Mouse (Mus musculus) limb, embryonic 13.5 days (tissue): ENCODE results near the gene Mid1. TPM values are rescaled to one million over a fixed set of nuclear protein-coding genes. Genes with fewer than 3 reads are reported as not detected.

Experiments used
- ATAC-seq: fragments of 200-750 bp; cut with Nextera tagmentation; 2 replicates; pipeline ENCODE4 v1.8.0; 2017; ENCODE audit warnings: low read depth, moderate number of reproducible peaks, moderate TSS enrichment; ENCODE audit not compliant: low FRiP score
- H3K27ac ChIP-seq: fragments of 300-500 bp; sonication (generic); 2 replicates; pipeline ENCODE4 v1.5.1; 2015; ENCODE audit warnings: inconsistent platforms, mild to moderate bottlenecking, moderate library complexity
- H3K27me3 ChIP-seq: fragments of 300-500 bp; sonication (generic); 2 replicates; pipeline ENCODE4 v1.6.1; 2015; ENCODE audit warnings: mild to moderate bottlenecking, inconsistent platforms
- H3K36me3 ChIP-seq: fragments of 300-500 bp; sonication (generic); 2 replicates; pipeline ENCODE4 v1.6.1; 2015; ENCODE audit warnings: inconsistent platforms, mild to moderate bottlenecking, moderate library complexity
- H3K4me1 ChIP-seq: fragments of 300-500 bp; sonication (generic); 2 replicates; pipeline ENCODE4 v1.6.1; 2015; ENCODE audit warnings: inconsistent platforms
- H3K4me2 ChIP-seq: fragments of 300-500 bp; sonication (generic); replicated peaks from 2 replicates; pipeline ENCODE4 v1.6.1; 2015; ENCODE audit warnings: inconsistent platforms, mild to moderate bottlenecking, moderate library complexity
- H3K4me3 ChIP-seq: fragments of 300-500 bp; sonication (generic); 2 replicates; pipeline ENCODE4 v1.5.1; 2015; ENCODE audit warnings: moderate library complexity, mild to moderate bottlenecking, inconsistent platforms
- H3K9ac ChIP-seq: fragments of 300-500 bp; sonication (generic); 2 replicates; pipeline ENCODE4 v1.6.1; 2015; ENCODE audit warnings: mild to moderate bottlenecking, inconsistent platforms
- H3K9me3 ChIP-seq: fragments of 300-500 bp; sonication (generic); 2 replicates; pipeline ENCODE4 v1.6.1; 2016; ENCODE audit warnings: inconsistent platforms
- WGBS: fragments of 180-500 bp; shearing (Covaris S2); methylation state at CpG from one replicate; pipeline ENCODE4 v1.1.7; 2015; 5-methylcytosine and 5-hydroxymethylcytosine counted together
- polyA plus RNA-seq: library from polyadenylated mRNA; unstranded; fragments of >200 nt; fragmentation: Nextera tagmentation; extraction: Ambion mirVana; gene quantifications from 2 replicates; pipeline ENCODE4 v1.2.1, GENCODE M21; 2015

Gene Mid1
- polyA plus RNA-seq, 1 experiment from 2014 or later, result 10.7 TPM

GRCm38 (mm10) chrX:169826947-169827346 lies 141.9 kb downstream of the Mid1 start:
- no peak overlapping the region for H3K4me3 ChIP-seq
- H3K9me3 ChIP-seq, result no peaks in the 10 kb centered on the region
- no peak overlapping the region for H3K9ac ChIP-seq
- H3K36me3 ChIP-seq, result no peaks in the 10 kb centered on the region
- 57% methylated on average over 10 of the region's 10 CpGs for WGBS
- ATAC-seq, result no peak
- H3K4me1 ChIP-seq, result peaks cover 3% of the 10 kb centered on the region; the same call in 1 of the 2 replicates
- no peak overlapping the region for H3K4me2 ChIP-seq
- peaks cover 13% of the 10 kb centered on the region; the same call in 1 of the 2 replicates for H3K27me3 ChIP-seq
- no peak overlapping the region for H3K27ac ChIP-seq

GRCm38 (mm10) chrX:169827720-169828119 lies 142.7 kb downstream of the Mid1 start:
- Histone ChIP-seq H3K4me3 (no peak overlapping the region), H3K4me2 (no peak overlapping the region), H3K9me3 (no peaks in the 10 kb centered on the region), H3K36me3 (no peaks in the 10 kb centered on the region), H3K4me1 (peaks cover 3% of the 10 kb centered on the region; the same call in 1 of the 2 replicates), H3K9ac (no peak overlapping the region), H3K27ac (no peak overlapping the region), H3K27me3 (peaks cover 13% of the 10 kb centered on the region; the same call in 1 of the 2 replicates)
- ATAC-seq, result no peak
- WGBS, result 20% methylated on average over 7 of the region's 7 CpGs

- no peak overlapping the region for H3K4me2 ChIP-seq
- no peak for ATAC-seq
- no peak overlapping the region for H3K27ac ChIP-seq
- H3K4me3 ChIP-seq, result no peak overlapping the region
- H3K9ac ChIP-seq, result no peak overlapping the region
- peaks cover 17% of the 10 kb centered on the region; the same call in 1 of the 2 replicates for H3K27me3 ChIP-seq
- no peaks in the 10 kb centered on the region for H3K36me3 ChIP-seq
- no peaks in the 10 kb centered on the region for H3K9me3 ChIP-seq
- WGBS, result 36% methylated on average over 5 of the region's 5 CpGs
- peaks cover 3% of the 10 kb centered on the region; the same call in 1 of the 2 replicates for H3K4me1 ChIP-seq
These were observed 143.1 kb downstream of the Mid1 start for GRCm38 (mm10) chrX:169828136-169828535.

- Histone ChIP-seq H3K27me3 (peaks cover 17% of the 10 kb centered on the region; the same call in 1 of the 2 replicates), H3K27ac (no peak overlapping the region), H3K4me2 (no peak overlapping the region), H3K9me3 (no peaks in the 10 kb centered on the region), H3K9ac (no peak overlapping the region), H3K4me3 (no peak overlapping the region), H3K4me1 (peaks cover 3% of the 10 kb centered on the region; the same call in 1 of the 2 replicates), H3K36me3 (no peaks in the 10 kb centered on the region)
- ATAC-seq, result no peak
- 62% methylated on average over 4 of the region's 4 CpGs for WGBS
These were observed 145.1 kb downstream of the Mid1 start for GRCm38 (mm10) chrX:169830052-169830451.

GRCm38 (mm10) chrX:169837947-169838649 lies 153.1 kb downstream of the Mid1 start:
- H3K27me3 ChIP-seq, result 0 out of 2 replicates have a peak, but pooled peaks cover 4% of the 10 kb centered on the region
- WGBS, result 57% methylated on average over 5 of the region's 5 CpGs
- no peak overlapping the region for H3K27ac ChIP-seq
- no peaks in the 10 kb centered on the region for H3K9me3 ChIP-seq
- no peak for ATAC-seq
- no peak overlapping the region for H3K4me2 ChIP-seq
- H3K36me3 ChIP-seq, result no peaks in the 10 kb centered on the region
- H3K9ac ChIP-seq, result no peak overlapping the region
- no peak overlapping the region for H3K4me3 ChIP-seq
- H3K4me1 ChIP-seq, result no peaks in the 10 kb centered on the region

- no peak overlapping the region for H3K4me2 ChIP-seq
- H3K9ac ChIP-seq, result no peak overlapping the region
- H3K4me3 ChIP-seq, result no peak overlapping the region
- no peaks in the 10 kb centered on the region for H3K36me3 ChIP-seq
- no peaks in the 10 kb centered on the region for H3K9me3 ChIP-seq
- no peaks in the 10 kb centered on the region for H3K4me1 ChIP-seq
- H3K27me3 ChIP-seq, result 0 out of 2 replicates have a peak, but pooled peaks cover 4% of the 10 kb centered on the region
- 93% methylated on average over 2 of the region's 2 CpGs for WGBS
- H3K27ac ChIP-seq, result no peak overlapping the region
- ATAC-seq, result no peak
These were observed 153.6 kb downstream of the Mid1 start for GRCm38 (mm10) chrX:169838650-169838971.

GRCm38 (mm10) chrX:169843267-169843666 lies 158.3 kb downstream of the Mid1 start:
- Histone ChIP-seq H3K4me3 (no peak overlapping the region), H3K27me3 (peaks cover 25% of the 10 kb centered on the region), H3K9me3 (no peaks in the 10 kb centered on the region), H3K4me2 (no peak overlapping the region), H3K4me1 (no peaks in the 10 kb centered on the region), H3K9ac (no peak overlapping the region), H3K27ac (no peak overlapping the region), H3K36me3 (no peaks in the 10 kb centered on the region)
- WGBS, result 73% methylated on average over 1 of the region's 1 CpGs
- ATAC-seq, result no peak

- no peaks in the 10 kb centered on the region for H3K4me1 ChIP-seq
- H3K9ac ChIP-seq, result no peak overlapping the region
- H3K4me3 ChIP-seq, result no peak overlapping the region
- 50% methylated on average over 5 of the region's 5 CpGs for WGBS
- no peak overlapping the region for H3K27ac ChIP-seq
- no peaks in the 10 kb centered on the region for H3K36me3 ChIP-seq
- no peaks in the 10 kb centered on the region for H3K9me3 ChIP-seq
- no peak; the same call in 1 of the 2 replicates for ATAC-seq
- H3K4me2 ChIP-seq, result no peak overlapping the region
- peaks cover 21% of the 10 kb centered on the region for H3K27me3 ChIP-seq
These were observed 159.3 kb downstream of the Mid1 start for GRCm38 (mm10) chrX:169844150-169844772.

- Histone ChIP-seq H3K4me1 (no peaks in the 10 kb centered on the region), H3K4me3 (no peak overlapping the region), H3K4me2 (no peak overlapping the region), H3K36me3 (no peaks in the 10 kb centered on the region), H3K9me3 (no peaks in the 10 kb centered on the region), H3K27me3 (peaks cover 24% of the 10 kb centered on the region), H3K9ac (no peak overlapping the region), H3K27ac (no peak overlapping the region)
- no peak for ATAC-seq
- WGBS, result 71% methylated on average over 3 of the region's 3 CpGs
These were observed 161.2 kb downstream of the Mid1 start for GRCm38 (mm10) chrX:169846187-169846586.

- H3K4me1 ChIP-seq, result no peaks in the 10 kb centered on the region
- peaks cover 11% of the 10 kb centered on the region; the same call in 1 of the 2 replicates for H3K27me3 ChIP-seq
- H3K36me3 ChIP-seq, result no peaks in the 10 kb centered on the region
- no peak overlapping the region for H3K9ac ChIP-seq
- no peak for ATAC-seq
- WGBS, result 45% methylated on average over 2 of the region's 2 CpGs
- H3K27ac ChIP-seq, result no peak overlapping the region
- H3K4me2 ChIP-seq, result no peak overlapping the region
- no peaks in the 10 kb centered on the region for H3K9me3 ChIP-seq
- H3K4me3 ChIP-seq, result no peak overlapping the region
These were observed 176.3 kb downstream of the Mid1 start for GRCm38 (mm10) chrX:169861194-169861720.

GRCm38 (mm10) chrX:169862440-169862839 lies 177.4 kb downstream of the Mid1 start:
- no peaks in the 10 kb centered on the region for H3K36me3 ChIP-seq
- no peak for ATAC-seq
- peaks cover 11% of the 10 kb centered on the region; the same call in 1 of the 2 replicates for H3K27me3 ChIP-seq

GRCm38 (mm10) chrX:169862848-169863247 lies 177.8 kb downstream of the Mid1 start:
- H3K27ac ChIP-seq, result no peak overlapping the region
- no peaks in the 10 kb centered on the region for H3K36me3 ChIP-seq
- no peaks in the 10 kb centered on the region for H3K4me1 ChIP-seq
- no peak overlapping the region for H3K9ac ChIP-seq
- H3K4me3 ChIP-seq, result no peak overlapping the region
- H3K27me3 ChIP-seq, result peaks cover 7% of the 10 kb centered on the region; the same call in 1 of the 2 replicates
- H3K4me2 ChIP-seq, result no peak overlapping the region
- H3K9me3 ChIP-seq, result no peaks in the 10 kb centered on the region
- 69% methylated on average over 1 of the region's 1 CpGs for WGBS
- ATAC-seq, result no peak

More at GRCm38 (mm10) chrX:169862440-169862839, 177.4 kb downstream of the Mid1 start:
- no peaks in the 10 kb centered on the region for H3K4me1 ChIP-seq
- H3K9me3 ChIP-seq, result no peaks in the 10 kb centered on the region
- H3K27ac ChIP-seq, result no peak overlapping the region
- H3K4me2 ChIP-seq, result no peak overlapping the region
- H3K9ac ChIP-seq, result no peak overlapping the region
- H3K4me3 ChIP-seq, result no peak overlapping the region
